Mouse (Mus musculus): ENCODE measurements around the gene 4931406P16Rik.
A peak's percentile ranks its signal among the peaks of the same experiment; 100 is the strongest.
"Not testable (repeated sequence)": the region's sequence is repeated elsewhere in the genome, so short reads cannot be mapped to it uniquely, and the experiment has no call there.

The 4931406P16Rik gene

GRCm38 (mm10) chr7:34313443-34313875 lies at the start of gene 4931406P16Rik:
TSS of gene 4931406P16Rik (minus strand) at chr7:34313551.
- DNase-seq = peak; percentile 77 to 85

DNA sequence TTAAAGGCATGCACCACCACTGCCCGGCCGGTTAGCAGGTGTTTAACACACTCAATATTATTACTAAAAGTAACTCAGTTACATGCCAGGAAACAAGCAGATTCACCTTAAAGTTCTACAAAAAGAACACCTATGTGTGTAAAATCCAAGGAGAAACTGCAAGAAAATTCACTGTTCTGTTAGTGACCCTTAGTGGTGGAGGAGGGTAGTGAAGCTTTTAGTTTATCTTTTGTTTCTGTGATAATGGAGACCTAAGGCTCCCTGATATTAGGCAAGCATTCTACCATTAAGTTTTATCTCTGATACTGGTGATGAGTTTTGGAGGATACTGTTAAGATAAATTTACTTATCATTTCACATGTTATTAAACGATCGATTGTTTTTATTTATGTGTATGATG lies 42.3 kb upstream of the 4931406P16Rik start:
- DNase-seq = no peak

DNA sequence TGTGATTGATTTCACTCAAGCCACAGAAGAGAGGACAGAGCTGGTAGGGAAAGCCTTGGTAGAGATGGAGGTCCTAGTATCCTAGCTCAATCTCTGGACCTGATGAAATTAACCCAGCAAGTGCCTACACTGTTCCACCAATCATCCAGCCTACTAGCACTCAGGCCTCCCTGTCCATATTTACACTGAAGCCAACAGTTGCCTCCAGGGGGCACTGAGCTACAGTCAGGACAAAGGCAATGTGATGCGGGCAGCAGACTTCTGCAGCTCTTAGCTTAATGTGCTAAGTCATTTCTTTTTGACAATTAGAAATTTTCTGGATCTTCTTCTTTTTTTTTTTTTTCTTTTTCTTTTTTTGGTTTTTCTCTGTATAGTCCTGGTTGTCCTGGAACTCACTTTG lies 38.6 kb upstream of the 4931406P16Rik start:
- peak in 1 of 2 experiments; percentile 24 for DNase-seq

- DNase-seq = no peak
These were observed 36.8 kb upstream of the 4931406P16Rik start for GRCm38 (mm10) chr7:34350166-34350565.

GRCm38 (mm10) chr7:34348011-34348410 lies 34.7 kb upstream of the 4931406P16Rik start:
- no peak for DNase-seq

DNA sequence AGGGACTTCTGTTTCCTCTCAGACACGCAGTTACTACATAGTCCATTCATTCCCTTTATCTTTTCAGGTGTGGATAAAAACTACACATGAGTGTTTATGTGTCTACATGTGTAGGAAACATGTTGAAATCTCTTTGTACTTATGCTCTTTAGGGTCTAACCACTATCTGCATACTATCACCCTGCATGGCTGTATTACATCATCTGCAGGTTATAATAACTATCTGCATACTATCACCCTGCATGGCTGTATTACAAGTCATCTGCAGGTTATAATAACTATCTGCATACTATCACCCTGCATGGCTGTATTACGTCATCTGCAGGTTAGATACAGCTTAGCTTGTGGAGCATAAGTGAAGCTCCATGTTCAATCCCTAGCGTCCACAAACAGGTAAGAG lies 33.7 kb upstream of the 4931406P16Rik start:
- no peak for DNase-seq

- DNase-seq = no peak
These were observed 33.2 kb upstream of the 4931406P16Rik start for GRCm38 (mm10) chr7:34346505-34346904.

DNA sequence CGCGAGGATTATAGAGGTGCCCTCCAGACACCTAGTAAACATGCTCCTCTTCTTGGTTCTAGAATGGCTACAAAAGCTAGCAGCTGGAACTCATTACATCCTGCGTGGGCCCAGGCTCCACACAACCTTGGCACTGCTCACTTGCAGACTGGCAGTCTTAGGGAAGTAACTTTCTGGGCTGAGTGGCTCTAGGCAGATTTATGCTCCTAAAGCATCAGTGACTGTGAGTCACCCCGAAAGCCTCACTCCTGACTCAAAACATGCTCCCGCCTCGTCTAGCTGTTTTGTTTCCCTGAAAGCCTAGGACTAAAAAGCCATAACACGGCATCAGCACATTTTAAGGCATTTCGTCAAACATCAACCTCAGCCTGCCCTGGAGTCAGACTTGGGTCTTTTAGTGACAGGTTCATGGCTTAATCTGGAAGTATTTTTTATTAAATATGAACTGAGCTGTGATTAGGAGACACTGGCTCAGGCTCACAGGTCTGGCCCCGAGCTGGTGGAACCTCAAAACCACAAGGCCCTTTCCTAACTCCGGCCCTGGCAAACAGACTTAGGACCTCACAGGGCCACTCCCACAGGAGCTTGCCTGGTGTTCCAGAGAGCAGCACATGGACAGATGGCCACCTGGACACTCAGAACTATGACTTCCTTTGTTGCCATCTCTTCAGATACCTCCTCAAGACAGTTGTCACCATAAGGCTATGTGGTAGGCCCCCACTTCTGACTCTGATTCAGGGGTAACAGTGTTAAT lies 28.9 kb upstream of the 4931406P16Rik start:
- no peak for DNase-seq

GRCm38 (mm10) chr7:34340841-34341240 lies 27.5 kb upstream of the 4931406P16Rik start:
- DNase-seq = no peak

GRCm38 (mm10) chr7:34339164-34339489 lies 25.8 kb upstream of the 4931406P16Rik start:
- DNase-seq = no peak

- peak in 1 of 2 experiments; percentile 17 for DNase-seq
These were observed 25.3 kb upstream of the 4931406P16Rik start for GRCm38 (mm10) chr7:34338445-34339163.

DNA sequence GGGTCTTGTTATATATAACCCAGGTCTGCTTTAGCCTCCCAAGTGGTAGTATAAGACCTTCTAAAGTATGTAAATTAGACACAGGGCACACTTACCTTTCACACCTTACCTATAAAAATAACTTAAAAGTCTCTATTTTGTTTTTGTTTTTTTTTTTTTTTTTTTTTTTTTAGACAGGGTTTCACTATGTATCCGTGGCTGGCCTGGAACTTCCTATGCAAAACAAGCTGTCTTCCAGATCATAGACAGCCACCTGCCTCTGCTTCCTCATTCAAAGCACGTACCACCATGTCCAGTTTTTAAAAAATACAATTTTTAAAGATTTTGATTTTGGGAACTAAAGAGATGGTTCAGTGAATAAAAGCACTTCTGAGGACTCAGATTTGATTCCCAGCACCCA lies 23.9 kb upstream of the 4931406P16Rik start:
- DNase-seq = no peak

- DNase-seq = not testable (repeated sequence)
These were observed 23.2 kb upstream of the 4931406P16Rik start for GRCm38 (mm10) chr7:34336545-34336944.

GRCm38 (mm10) chr7:34327493-34327892 lies 14.1 kb upstream of the 4931406P16Rik start:
- no peak for DNase-seq

DNA sequence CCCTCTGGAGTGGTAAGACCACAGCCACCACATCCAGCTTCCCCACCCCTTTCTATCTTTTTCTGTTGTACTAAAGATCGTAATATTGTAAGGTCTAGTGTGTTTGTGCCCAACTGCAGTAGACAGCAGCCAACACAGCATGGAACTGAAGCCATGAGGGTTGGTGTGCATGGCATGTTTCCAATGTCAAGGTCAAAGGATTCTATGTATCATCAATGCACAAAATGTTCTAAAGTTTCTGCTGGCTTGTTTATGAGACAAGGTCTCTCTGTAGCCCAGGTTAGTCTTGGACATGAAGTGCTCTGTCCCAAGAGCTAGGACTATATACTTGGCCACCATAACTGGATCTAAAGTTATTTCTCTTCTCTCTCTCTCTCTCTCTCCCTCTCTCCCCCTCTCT lies 11.5 kb upstream of the 4931406P16Rik start:
- no peak for DNase-seq

DNA sequence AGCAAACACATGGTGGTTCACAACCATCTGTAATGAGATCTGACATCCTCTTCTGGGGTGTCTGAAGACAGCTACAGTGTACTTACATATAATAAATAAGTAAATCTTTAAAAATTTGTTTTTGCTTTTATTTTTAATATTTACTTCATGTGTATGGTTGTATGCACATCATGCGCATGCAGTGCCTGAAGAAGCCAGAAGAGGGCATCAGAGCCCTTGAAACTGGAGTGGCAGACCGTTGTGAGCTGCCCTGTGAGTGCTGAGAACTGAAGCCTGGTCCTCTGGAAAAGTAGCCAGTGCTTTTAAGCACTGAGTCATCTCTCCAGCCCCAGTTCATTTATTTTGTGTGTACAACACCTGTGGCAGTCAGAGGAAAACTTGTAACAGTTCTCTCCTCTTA lies 10.7 kb upstream of the 4931406P16Rik start:
- no peak for DNase-seq

DNA sequence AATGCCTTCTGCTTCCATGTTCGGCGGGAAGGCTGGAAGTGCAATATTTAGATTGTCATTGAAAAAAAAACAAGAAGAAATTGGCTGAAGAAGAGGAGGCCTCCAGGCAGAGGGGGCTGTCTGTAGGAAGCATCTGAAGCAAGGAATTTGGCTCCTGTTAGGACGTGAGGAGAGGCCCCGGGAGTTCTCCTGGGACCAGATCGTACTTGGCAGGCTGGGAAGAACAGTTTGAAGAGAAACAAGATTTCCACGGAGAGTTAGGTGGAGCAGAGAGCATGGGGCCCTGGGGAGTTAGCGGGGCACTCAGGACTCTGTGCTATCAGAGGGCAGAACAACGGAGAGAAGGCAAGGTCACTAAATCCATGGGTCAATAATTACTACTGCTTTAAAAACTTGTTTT lies 10.0 kb upstream of the 4931406P16Rik start:
- no peak for DNase-seq

- no peak for DNase-seq
These were observed 8.6 kb upstream of the 4931406P16Rik start for GRCm38 (mm10) chr7:34321958-34322357.

- no peak for DNase-seq
These were observed 7.8 kb upstream of the 4931406P16Rik start for GRCm38 (mm10) chr7:34321119-34321518.

- no peak for DNase-seq
These were observed 6.6 kb upstream of the 4931406P16Rik start for GRCm38 (mm10) chr7:34319957-34320356.

GRCm38 (mm10) chr7:34319123-34319522 lies 5.8 kb upstream of the 4931406P16Rik start:
- no peak for DNase-seq

- no peak for DNase-seq
These were observed 4.6 kb upstream of the 4931406P16Rik start for GRCm38 (mm10) chr7:34317901-34318476.

GRCm38 (mm10) chr7:34312786-34313442 lies 437 bp downstream of the 4931406P16Rik start:
- DNase-seq = peak in 1 of 2 experiments; percentile 38
